Comparison of ENCODE assay signal across 29 mouse cellular contexts in the genomic region with DNA sequence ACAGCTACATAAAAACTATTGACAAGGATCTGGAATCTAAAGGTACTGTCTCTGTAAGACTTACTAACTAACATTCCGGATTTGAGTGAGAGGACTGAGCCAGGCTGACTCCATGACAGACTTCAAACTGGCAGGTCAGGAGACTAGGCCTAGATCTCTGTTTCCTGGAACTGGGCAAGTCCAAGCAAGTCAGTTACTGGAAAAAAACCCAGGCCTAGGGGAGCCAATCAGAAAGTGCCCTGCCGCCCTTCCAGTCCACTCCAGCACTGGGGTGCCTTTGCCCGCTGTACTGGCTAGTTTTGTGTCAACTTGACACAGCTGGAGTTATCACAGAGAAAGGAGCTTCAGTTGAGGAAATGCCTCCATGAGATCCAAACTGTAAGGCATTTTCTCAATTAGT.
"Had no signal": no experiment of that assay in that cellular context is flagged by ENCODE, and none has a peak within 500 bp of the region (broad histone marks: within the 10 kb centered on the region; RNA-seq: fewer than 3 reads in every experiment).

No protein-coding gene starts in this region.

- H3K27ac ChIP-seq: heart, adult 2 months; heart, embryonic 13.5 days; heart, embryonic 15.5 days; hindbrain, embryonic 10.5 days; hindbrain, embryonic 12.5 days; hindbrain, embryonic 14.5 days; intestine, embryonic 15.5 days; layer of hippocampus, adult 2 months; left cerebral cortex, adult 2 months; limb, embryonic 10.5 days; limb, embryonic 12.5 days; liver, embryonic 13.5 days; liver, embryonic 15.5 days had no signal

- DNase-seq: gastrocnemius, postnatal 10 days; gastrocnemius, postnatal 25 days; heart, adult 2 months; heart, postnatal 14 days; heart, postnatal 4 days; kidney, adult 18-20 months; kidney, adult 8-10 months; kidney, postnatal 10 days; kidney, postnatal 25 days; kidney, postnatal 4 days; liver; liver, embryonic 13.5 days; liver, postnatal 0 days had no signal

- H3K4me3 ChIP-seq: heart, adult 2 months; heart, embryonic 13.5 days; heart, embryonic 15.5 days; hindbrain, embryonic 10.5 days; hindbrain, embryonic 12.5 days; intestine, embryonic 15.5 days; layer of hippocampus, adult 2 months; left cerebral cortex, adult 2 months; limb, embryonic 10.5 days; limb, embryonic 12.5 days; liver, embryonic 13.5 days; liver, embryonic 15.5 days had no signal

- H3K9me3 ChIP-seq: heart, embryonic 13.5 days; heart, embryonic 15.5 days; hindbrain, embryonic 10.5 days; hindbrain, embryonic 12.5 days; intestine, embryonic 15.5 days; limb, embryonic 10.5 days; limb, embryonic 12.5 days; liver, embryonic 13.5 days; liver, embryonic 15.5 days had no signal

- ATAC-seq: hindbrain, embryonic 16.5 days; inflammation-experienced regulatory T-cells, adult 6 months; intestine, embryonic 15.5 days; intestine, postnatal 0 days; liver, postnatal 0 days had no signal

- H3K9ac ChIP-seq: heart, embryonic 13.5 days; heart, embryonic 15.5 days; hindbrain, embryonic 12.5 days; hindbrain, embryonic 14.5 days; intestine, embryonic 15.5 days; limb, embryonic 12.5 days; liver, embryonic 13.5 days; liver, embryonic 15.5 days; liver, postnatal 0 days had no signal

- H3K36me3 ChIP-seq: heart, embryonic 13.5 days; heart, embryonic 15.5 days; hindbrain, embryonic 10.5 days; hindbrain, embryonic 12.5 days; intestine, embryonic 15.5 days; limb, embryonic 10.5 days; limb, embryonic 12.5 days; liver, embryonic 13.5 days; liver, embryonic 15.5 days had no signal

- H3K4me1 ChIP-seq: heart, embryonic 13.5 days; heart, embryonic 15.5 days; hindbrain, embryonic 10.5 days; hindbrain, embryonic 12.5 days; intestine, embryonic 15.5 days; limb, embryonic 10.5 days; limb, embryonic 12.5 days; liver, embryonic 13.5 days; liver, embryonic 15.5 days had no signal

- H3K4me2 ChIP-seq: heart, embryonic 11.5 days; heart, embryonic 13.5 days; heart, embryonic 15.5 days; hindbrain, embryonic 12.5 days; hindbrain, embryonic 14.5 days; intestine, embryonic 15.5 days; limb, embryonic 12.5 days; liver, embryonic 11.5 days; liver, embryonic 13.5 days; liver, embryonic 15.5 days had no signal

- H3K27me3 ChIP-seq: heart, embryonic 13.5 days; heart, embryonic 15.5 days; hindbrain, embryonic 12.5 days; intestine, embryonic 15.5 days; limb, embryonic 12.5 days; liver, embryonic 13.5 days; liver, embryonic 15.5 days had no signal
